Mouse (Mus musculus): Measurements from ENCODE around the gene Phf21a. TPM values are rescaled to one million over a fixed set of nuclear protein-coding genes. Genes with fewer than 3 reads are reported as not detected.

Gene Phf21a
- total RNA-seq, 1 experiment from 2014 or later = 96.6 TPM

DNA sequence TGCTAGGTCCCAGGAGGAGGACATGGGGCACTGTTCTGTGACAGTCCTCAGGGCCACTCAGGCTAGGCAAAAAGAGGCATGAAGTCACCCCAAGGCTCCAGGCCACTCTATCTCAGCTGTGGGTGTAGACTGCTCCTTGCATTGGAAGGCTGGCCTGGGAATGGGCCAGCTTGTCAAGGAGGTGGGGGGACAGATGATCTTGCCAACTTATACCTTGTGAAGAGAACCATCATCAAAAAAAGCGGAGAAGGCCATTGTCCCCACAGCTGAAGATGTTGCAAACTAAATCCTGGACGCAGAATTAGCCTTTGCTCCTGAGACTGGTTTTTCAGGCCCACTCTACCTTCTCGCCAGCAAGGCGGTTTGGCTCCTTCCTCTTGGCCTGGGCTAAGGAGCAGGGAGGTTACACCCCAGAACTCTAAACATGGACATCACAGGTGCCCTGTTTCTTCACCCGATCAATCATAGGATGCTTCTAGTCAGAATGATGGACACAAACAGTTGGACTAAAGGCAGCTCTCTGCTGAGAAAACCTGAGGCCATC is 310.9 kb downstream of the Phf21a start:
- ATAC-seq (replicated peaks; ENCODE audit: insufficient number of reproducible peaks, low FRiP score, low TSS enrichment, poor library complexity, severe bottlenecking) = no peak

GRCm38 (mm10) chr2:92404737-92405136 is 311.8 kb downstream of the Phf21a start:
- no peak for ATAC-seq (replicated peaks; ENCODE audit: insufficient number of reproducible peaks, low FRiP score, low TSS enrichment, poor library complexity, severe bottlenecking)

DNA sequence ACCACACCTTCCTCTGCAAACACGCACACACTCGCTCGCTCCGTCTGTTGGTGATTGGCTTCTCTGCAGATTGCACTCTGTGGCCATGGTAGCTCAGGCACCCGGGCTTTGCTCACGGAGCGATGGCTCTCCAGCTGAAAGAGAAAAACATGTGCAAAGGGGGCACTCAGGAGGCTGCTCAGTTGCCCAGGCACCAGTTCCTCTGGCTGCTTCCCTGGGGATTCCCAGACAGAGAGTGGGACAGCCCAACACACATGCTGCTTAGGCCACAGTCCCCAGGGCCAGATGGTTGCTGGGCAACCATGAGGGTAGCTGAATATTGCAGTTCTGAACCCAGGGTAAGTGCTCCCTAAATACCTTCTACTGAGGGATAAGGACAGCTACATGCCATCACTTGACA is 312.8 kb downstream of the Phf21a start:
- no peak for ATAC-seq (replicated peaks; ENCODE audit: insufficient number of reproducible peaks, low FRiP score, low TSS enrichment, poor library complexity, severe bottlenecking)

- ATAC-seq (replicated peaks; ENCODE audit: insufficient number of reproducible peaks, low FRiP score, low TSS enrichment, poor library complexity, severe bottlenecking) = no peak
Observed at GRCm38 (mm10) chr2:92408309-92409045, 315.6 kb downstream of the Phf21a start.

DNA sequence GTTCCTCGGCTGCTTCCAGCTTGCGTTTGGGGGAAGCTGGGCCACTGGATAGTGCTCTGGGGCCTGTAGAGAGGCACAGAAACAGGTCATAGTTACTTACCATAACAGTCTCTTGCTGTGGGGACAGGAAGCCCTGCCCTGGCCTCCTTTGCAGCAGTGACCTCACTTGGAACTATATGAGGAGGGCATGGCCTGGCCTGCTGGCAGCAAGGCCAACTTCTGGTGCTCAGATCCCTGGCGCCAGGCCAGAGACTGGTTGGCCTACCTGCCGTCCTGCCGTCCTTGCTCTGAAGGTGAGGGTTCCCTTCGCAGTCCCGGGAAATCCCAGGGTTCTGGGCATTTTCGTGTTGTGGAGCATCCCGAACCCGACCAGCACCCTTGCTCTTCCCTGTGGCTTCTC is 318.8 kb downstream of the Phf21a start:
- ATAC-seq (replicated peaks; ENCODE audit: insufficient number of reproducible peaks, low FRiP score, low TSS enrichment, poor library complexity, severe bottlenecking) = no peak

Other genes with a start within 250 kb of the Phf21a start
- 0.29 TPM in 1 of 3 replicates, not detected in the others for gene Chrm4, start 165.9 kb upstream of the Phf21a start, total RNA-seq (2017)
- gene Mdk, start 160.8 kb upstream of the Phf21a start, total RNA-seq (2017) = 10.2 TPM in 1 of 3 replicates, not detected in the others
- 0.29 to 0.97 TPM (median 0.32 TPM) in 3 replicates for gene Gm9821, start 147.4 kb upstream of the Phf21a start, total RNA-seq (2017)
- 83.0 to 148 TPM (median 110 TPM) in 3 replicates for gene Dgkz, start 117.3 kb upstream of the Phf21a start, total RNA-seq (2017)
- gene Creb3l1, start 68.6 kb upstream of the Phf21a start, total RNA-seq (2017) = 0.78 TPM in 1 of 3 replicates, not detected in the others